Mouse (Mus musculus) forebrain, embryonic 13.5 days (tissue): ENCODE measurements at regions not wholly inside any gene's neighbourhood (a gene's known extent, or its start where the extent isn't known, plus 50 kb on each side); places are given as distances from the start of the nearest gene placed in this dataset.

Source experiments
- ATAC-seq: fragments of 200-750 bp; cut with Nextera tagmentation; 2 replicates; pipeline ENCODE4 v1.8.0; 2017
- H3K27ac ChIP-seq: fragments of 300-500 bp; sonication (generic); 2 replicates; pipeline ENCODE4 v1.5.1; 2015; ENCODE audit warnings: inconsistent platforms, mild to moderate bottlenecking, moderate library complexity
- H3K27me3 ChIP-seq: fragments of 300-500 bp; sonication (generic); 2 replicates; pipeline ENCODE4 v1.6.1; 2015; ENCODE audit warnings: mild to moderate bottlenecking, inconsistent platforms
- H3K36me3 ChIP-seq: fragments of 300-500 bp; sonication (generic); 2 replicates; pipeline ENCODE4 v1.6.1; 2015; ENCODE audit warnings: mild to moderate bottlenecking, inconsistent platforms; ENCODE audit not compliant: poor library complexity, severe bottlenecking
- H3K4me1 ChIP-seq: fragments of 300-500 bp; sonication (generic); 2 replicates; pipeline ENCODE4 v1.6.1; 2015; ENCODE audit warnings: inconsistent platforms
- H3K4me2 ChIP-seq: fragments of 300-500 bp; sonication (generic); 2 replicates; pipeline ENCODE4 v1.6.1; 2015; ENCODE audit warnings: inconsistent platforms, mild to moderate bottlenecking, moderate library complexity
- H3K4me3 ChIP-seq: fragments of 300-500 bp; sonication (generic); 2 replicates; pipeline ENCODE4 v1.5.1; 2015; ENCODE audit warnings: mild to moderate bottlenecking, inconsistent platforms
- H3K9ac ChIP-seq: fragments of 300-500 bp; sonication (generic); 2 replicates; pipeline ENCODE4 v1.6.1; 2015; ENCODE audit warnings: mild to moderate bottlenecking, inconsistent platforms
- H3K9me3 ChIP-seq: fragments of 300-500 bp; sonication (generic); replicated peaks from 2 replicates; pipeline ENCODE4 v1.6.1; 2016; ENCODE audit warnings: inconsistent platforms
- WGBS: fragments of 180-500 bp; shearing (Covaris S2); methylation state at CpG from one replicate; pipeline ENCODE4 v1.1.7; 2015; 5-methylcytosine and 5-hydroxymethylcytosine counted together

DNA sequence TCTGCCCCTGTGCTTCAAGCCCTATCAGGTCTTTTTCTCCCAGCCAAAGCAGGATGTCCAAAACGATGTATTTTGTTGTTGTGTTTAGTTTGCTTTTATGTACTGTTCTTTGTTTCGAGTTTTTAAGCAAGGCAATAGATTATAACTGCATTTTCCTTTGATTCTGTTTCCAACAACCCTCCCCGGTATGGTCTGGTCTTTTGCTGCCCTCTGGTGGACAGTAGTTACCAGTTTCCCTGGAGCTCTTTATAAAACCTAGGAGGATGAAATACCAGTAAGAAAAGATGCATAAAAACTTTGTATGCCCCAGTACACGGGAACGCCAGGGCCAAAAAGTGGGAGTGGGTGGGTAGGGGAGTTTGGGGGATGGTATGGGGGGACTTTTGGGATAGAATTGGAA, 73.9 kb upstream of the Itm2a start:
- H3K27ac ChIP-seq = no peak overlapping the region
- no peaks in the 10 kb centered on the region for H3K9me3 ChIP-seq
- peak; percentile 43; the same call in 1 of the 2 replicates for ATAC-seq
- no peaks in the 10 kb centered on the region for H3K36me3 ChIP-seq
- 9% methylated on average over 5 of the region's 5 CpGs for WGBS
- no peak overlapping the region for H3K4me3 ChIP-seq
- H3K27me3 ChIP-seq = no peaks in the 10 kb centered on the region
- H3K4me1 ChIP-seq = no peaks in the 10 kb centered on the region
- no peak overlapping the region for H3K4me2 ChIP-seq
- H3K9ac ChIP-seq = no peak overlapping the region

DNA sequence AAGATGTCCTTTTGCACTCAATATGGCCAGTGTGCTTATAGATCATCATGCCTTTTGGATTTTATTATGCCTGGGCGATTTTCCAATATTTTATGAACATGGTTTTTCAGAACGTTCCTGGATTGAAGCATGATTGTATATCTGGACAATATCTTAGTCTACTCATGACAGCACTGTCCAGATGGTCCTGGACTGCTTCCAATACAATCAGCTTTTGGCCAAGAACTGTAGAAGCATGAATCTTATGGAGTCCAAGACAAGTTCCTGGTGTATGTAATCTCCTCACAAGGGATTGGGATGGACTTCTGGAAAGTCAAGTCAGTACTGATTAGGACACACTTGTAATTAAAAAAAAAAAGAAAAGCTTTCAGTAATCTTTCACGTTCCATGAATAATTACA, 66.1 kb upstream of the Itm2a start:
- 82% methylated on average over 3 of the region's 3 CpGs for WGBS
- Histone ChIP-seq H3K4me1 (no peaks in the 10 kb centered on the region), H3K27me3 (no peaks in the 10 kb centered on the region), H3K9me3 (no peaks in the 10 kb centered on the region), H3K4me3 (no peak overlapping the region), H3K9ac (no peak overlapping the region), H3K27ac (no peak overlapping the region), H3K36me3 (no peaks in the 10 kb centered on the region), H3K4me2 (no peak overlapping the region)
- no peak for ATAC-seq
